Mouse (Mus musculus) ovary, adult 10 weeks (tissue): ENCODE measurements around the gene Uty. TPM values are rescaled to one million over a fixed set of nuclear protein-coding genes. Genes with fewer than 3 reads are reported as not detected.

Experiments used
- polyA plus RNA-seq: library from polyadenylated mRNA; stranded (reverse); fragments of 350-450 nt; fragmentation: Illumina TruSeq; extraction: RNeasy Lipid Tissue Mini Kit (QIAGEN cat#74804); gene quantifications from one replicate; pipeline ENCODE4 v1.2.3, GENCODE M21; 2014

Gene Uty
- polyA plus RNA-seq = not detected

DNA sequence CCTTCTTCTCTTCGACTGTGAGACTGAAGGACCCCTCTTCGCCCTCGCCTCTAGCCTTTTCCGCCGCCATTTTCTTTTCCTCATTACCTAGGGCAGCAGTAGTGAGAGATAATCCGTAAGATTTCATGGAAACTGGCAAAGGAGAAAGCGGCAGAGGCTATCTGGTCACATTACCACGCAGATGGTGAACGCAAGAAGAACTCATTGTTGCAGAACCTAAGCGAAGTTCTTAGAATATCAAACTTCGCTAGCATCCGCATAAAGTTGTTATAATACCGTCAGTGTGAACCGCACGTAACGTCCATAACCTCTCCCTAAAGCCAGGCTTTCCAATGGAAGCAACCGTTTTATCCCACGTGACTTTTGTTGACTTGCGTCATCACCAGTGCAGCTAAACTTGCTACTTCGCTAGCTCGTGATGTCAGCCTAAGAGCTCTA is at the start of gene Uty:
Gene Uty (minus strand): TSS at position 334 of the 438 bp plus-strand sequence.

DNA sequence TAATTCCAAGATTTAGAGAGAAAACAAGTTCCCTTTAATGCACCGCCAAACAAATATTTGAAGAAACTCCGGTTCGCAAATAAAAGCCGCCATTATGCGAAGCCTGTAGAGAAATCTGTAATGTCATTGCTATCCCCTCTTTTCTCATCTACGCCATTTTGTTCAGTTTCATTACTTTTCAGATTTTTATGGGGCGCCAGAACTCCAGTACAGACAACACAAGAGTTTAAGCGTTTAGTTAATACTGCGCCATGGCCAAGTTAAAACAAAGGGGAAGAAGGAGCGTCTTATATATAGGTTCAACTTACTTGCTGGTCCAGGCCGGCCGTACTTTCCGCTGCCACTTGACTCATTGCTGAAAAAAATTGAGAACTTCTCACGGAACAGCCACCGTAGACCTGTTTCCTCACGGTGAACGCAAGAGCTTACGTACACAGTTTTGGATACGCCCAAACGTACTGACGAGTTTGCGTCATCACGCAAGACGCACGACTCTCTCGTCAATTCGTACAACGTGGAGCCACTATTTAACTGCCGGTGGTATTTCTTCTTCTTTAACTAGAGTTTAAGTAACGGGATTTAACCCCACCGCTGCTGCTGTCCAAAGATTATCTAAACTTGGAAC is 40.7 kb upstream of the Uty start, which contains the start of gene Ddx3y:
Gene Ddx3y (minus strand): TSS at position 459 of the 625 bp plus-strand sequence.

Other genes with a start within 250 kb of the Uty start
- not detected for gene Eif2s3y, start 235.2 kb downstream of the Uty start, polyA plus RNA-seq
- not detected for gene Ddx3y, start 40.9 kb upstream of the Uty start, polyA plus RNA-seq
- gene Usp9y, start 214.0 kb upstream of the Uty start, polyA plus RNA-seq = not detected